Mouse (Mus musculus) megakaryocyte, embryonic 14.5 days (primary cell): ENCODE measurements around the gene Arid5b. TPM values are rescaled to one million over a fixed set of nuclear protein-coding genes. Genes with fewer than 3 reads are reported as not detected.

Experiments used
- H3K27me3 ChIP-seq: replicated peaks from 2 replicates; pipeline ENCODE3; 2012; ENCODE audit warnings: inconsistent platforms
- H3K36me3 ChIP-seq: replicated peaks from 2 replicates; pipeline ENCODE3; 2012; ENCODE audit warnings: low read length, inconsistent platforms, mixed read lengths
- H3K4me1 ChIP-seq: 2 replicates; pipeline ENCODE4 v1.6.1; 2012; ENCODE audit warnings: inconsistent platforms
- H3K4me3 ChIP-seq: replicated peaks from 2 replicates; pipeline ENCODE3; 2012; ENCODE audit warnings: moderate library complexity, mild to moderate bottlenecking, inconsistent platforms
- H3K9me3 ChIP-seq: 2 replicates; pipeline ENCODE4 v1.6.1; 2012; ENCODE audit warnings: inconsistent platforms
- FLI1 ChIP-seq: IDR thresholded peaks from 2 replicates; pipeline ENCODE4 v1.6.1; 2012; ENCODE audit warnings: low read length, inconsistent platforms, mixed read lengths
- GATA1 ChIP-seq: IDR thresholded peaks from 3 replicates; pipeline ENCODE4 v1.6.1; 2012; ENCODE audit warnings: mixed read lengths, low read length, inconsistent platforms, borderline replicate concordance
- polyA plus RNA-seq: library from polyadenylated mRNA; stranded (reverse); fragments of >175 nt; gene quantifications from 2 replicates; pipeline ENCODE4 v1.2.3, GENCODE M21; 2012; ENCODE audit warnings: low replicate concordance; ENCODE audit not compliant: insufficient read depth

Arid5b gene
- polyA plus RNA-seq, 1 experiment: 0.63 TPM

DNA sequence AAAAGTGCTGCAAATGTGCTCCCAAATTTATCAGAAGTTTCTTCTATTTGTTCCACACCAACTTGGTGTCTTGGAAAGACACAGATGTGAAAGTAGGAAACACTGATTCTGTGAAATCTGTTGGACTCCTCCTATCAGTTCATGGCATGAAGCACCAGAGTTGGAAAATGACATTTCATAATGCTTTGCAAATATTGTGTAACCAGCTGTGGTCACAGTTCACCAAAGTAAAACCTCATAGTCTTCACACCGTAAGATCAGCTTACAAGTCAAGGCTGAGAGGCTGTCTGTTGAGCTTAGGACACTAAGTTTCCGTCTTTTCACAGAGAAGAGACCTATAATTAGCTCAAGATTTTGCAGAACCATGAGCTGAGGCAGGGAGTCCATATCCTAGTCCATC lies 153.6 kb downstream of the Arid5b start:
- peaks cover 11% of the 10 kb centered on the region for H3K4me1 ChIP-seq
- H3K36me3 ChIP-seq: peaks cover 10% of the 10 kb centered on the region
- H3K9me3 ChIP-seq: no peaks in the 10 kb centered on the region
- peaks cover 4% of the 10 kb centered on the region for H3K27me3 ChIP-seq
- TF ChIP-seq GATA1 (no peak), FLI1 (no peak)
- H3K4me3 ChIP-seq: no peak overlapping the region

- H3K4me1 ChIP-seq: peaks cover 22% of the 10 kb centered on the region
- no peaks in the 10 kb centered on the region for H3K9me3 ChIP-seq
- no peak overlapping the region for H3K4me3 ChIP-seq
- H3K36me3 ChIP-seq: peaks cover 10% of the 10 kb centered on the region
- peaks cover 4% of the 10 kb centered on the region for H3K27me3 ChIP-seq
- no peak for TF ChIP-seq FLI1
- no peak for TF ChIP-seq GATA1
Measured at GRCm38 (mm10) chr10:68123446-68123845, 155.1 kb downstream of the Arid5b start.

DNA sequence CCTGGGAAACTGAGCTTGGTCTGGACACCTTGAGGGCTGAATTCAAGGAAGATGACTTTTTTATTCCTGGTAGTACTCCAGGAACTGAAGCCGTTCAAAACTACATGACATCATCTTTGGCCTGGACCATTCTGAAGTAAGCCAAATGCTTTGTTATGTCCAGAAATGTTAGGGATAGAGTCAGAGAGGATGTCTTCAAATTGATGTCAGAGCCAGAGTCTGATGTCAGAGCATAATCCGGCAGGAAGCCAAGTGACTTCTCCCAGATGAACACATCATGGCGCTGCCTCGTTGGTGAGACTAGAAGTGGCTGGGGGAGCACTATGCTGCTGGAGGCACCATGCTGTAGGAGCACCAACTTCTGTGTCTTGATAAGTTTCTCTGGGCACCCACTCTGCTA lies 156.6 kb downstream of the Arid5b start:
- no peak overlapping the region for H3K4me3 ChIP-seq
- H3K27me3 ChIP-seq: peaks cover 4% of the 10 kb centered on the region
- H3K36me3 ChIP-seq: peaks cover 10% of the 10 kb centered on the region
- TF ChIP-seq GATA1: no peak
- peaks cover 22% of the 10 kb centered on the region for H3K4me1 ChIP-seq
- H3K9me3 ChIP-seq: no peaks in the 10 kb centered on the region

- H3K9me3 ChIP-seq: no peaks in the 10 kb centered on the region
- H3K27me3 ChIP-seq: peaks cover 4% of the 10 kb centered on the region
- peaks cover 21% of the 10 kb centered on the region for H3K4me1 ChIP-seq
- TF ChIP-seq GATA1 (no peak), FLI1 (no peak)
- H3K4me3 ChIP-seq: no peak overlapping the region
- peaks cover 9% of the 10 kb centered on the region for H3K36me3 ChIP-seq
Measured at GRCm38 (mm10) chr10:68121251-68121650, 157.3 kb downstream of the Arid5b start.

DNA sequence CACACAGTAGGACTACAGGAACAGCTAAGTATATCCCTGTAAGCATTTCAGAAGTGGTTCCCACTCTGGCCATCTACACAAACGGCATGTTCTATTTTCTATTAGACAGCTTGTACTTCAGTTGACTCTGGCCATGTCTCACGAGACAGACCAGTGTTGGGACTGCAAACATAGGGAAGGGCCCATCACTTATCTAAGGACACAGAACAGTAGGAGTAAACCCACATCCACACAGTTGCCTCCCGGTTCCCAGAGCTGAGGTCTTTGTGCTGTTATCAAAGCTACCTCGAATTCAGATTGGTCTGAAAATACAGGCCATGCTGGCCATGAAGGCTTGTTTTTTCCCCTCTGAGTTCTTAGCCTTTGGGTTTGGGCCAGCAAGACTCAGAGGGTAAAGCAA lies 158.5 kb downstream of the Arid5b start:
- TF ChIP-seq FLI1 (no peak), GATA1 (no peak)
- Histone ChIP-seq H3K36me3 (peaks cover 9% of the 10 kb centered on the region), H3K4me1 (peaks cover 21% of the 10 kb centered on the region), H3K4me3 (no peak overlapping the region), H3K27me3 (peaks cover 4% of the 10 kb centered on the region), H3K9me3 (no peaks in the 10 kb centered on the region)

GRCm38 (mm10) chr10:68119285-68119684 lies 159.3 kb downstream of the Arid5b start:
- H3K36me3 ChIP-seq: peaks cover 9% of the 10 kb centered on the region
- H3K9me3 ChIP-seq: no peaks in the 10 kb centered on the region
- H3K4me3 ChIP-seq: no peak overlapping the region
- H3K27me3 ChIP-seq: peaks cover 2% of the 10 kb centered on the region
- H3K4me1 ChIP-seq: peaks cover 21% of the 10 kb centered on the region
- no peak for TF ChIP-seq FLI1

DNA sequence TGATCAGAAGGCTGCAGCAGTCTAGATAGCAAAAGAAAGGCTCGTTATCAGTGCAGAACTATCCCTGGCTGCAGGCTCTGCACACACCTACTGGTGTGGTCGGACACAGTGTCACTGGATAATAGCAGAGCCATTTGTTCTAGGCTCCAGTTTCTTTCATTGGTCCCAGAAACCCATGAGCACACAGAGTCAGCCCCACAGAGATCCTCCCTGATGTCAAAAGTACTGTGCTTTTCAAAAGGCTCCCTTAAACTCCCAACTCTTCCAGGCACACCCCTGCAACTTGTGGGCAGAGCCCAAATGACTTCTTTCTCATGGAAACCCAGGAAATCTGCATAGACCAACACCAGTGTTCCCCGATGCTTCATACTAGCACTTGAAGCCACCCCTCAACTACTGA lies 163.6 kb downstream of the Arid5b start:
- peaks cover 2% of the 10 kb centered on the region for H3K36me3 ChIP-seq
- H3K9me3 ChIP-seq: no peaks in the 10 kb centered on the region
- TF ChIP-seq GATA1: no peak
- TF ChIP-seq FLI1: no peak
- H3K27me3 ChIP-seq: peaks cover 4% of the 10 kb centered on the region
- peaks cover 14% of the 10 kb centered on the region for H3K4me1 ChIP-seq
- no peak overlapping the region for H3K4me3 ChIP-seq

- H3K9me3 ChIP-seq: no peaks in the 10 kb centered on the region
Measured at GRCm38 (mm10) chr10:68113645-68114044, 164.9 kb downstream of the Arid5b start.

GRCm38 (mm10) chr10:68112983-68113382 lies 165.6 kb downstream of the Arid5b start:
- TF ChIP-seq FLI1 (no peak), GATA1 (no peak)
- peaks cover 2% of the 10 kb centered on the region for H3K36me3 ChIP-seq
- H3K4me1 ChIP-seq: peaks cover 4% of the 10 kb centered on the region; the same call in 1 of the 2 replicates
- H3K9me3 ChIP-seq: no peaks in the 10 kb centered on the region
- H3K4me3 ChIP-seq: no peak overlapping the region
- H3K27me3 ChIP-seq: peaks cover 8% of the 10 kb centered on the region

More at GRCm38 (mm10) chr10:68113645-68114044, 164.9 kb downstream of the Arid5b start:
- peaks cover 2% of the 10 kb centered on the region for H3K36me3 ChIP-seq
- H3K4me3 ChIP-seq: no peak overlapping the region
- peaks cover 7% of the 10 kb centered on the region for H3K27me3 ChIP-seq
- TF ChIP-seq GATA1 (no peak), FLI1 (no peak)
- H3K4me1 ChIP-seq: peaks cover 4% of the 10 kb centered on the region; the same call in 1 of the 2 replicates

DNA sequence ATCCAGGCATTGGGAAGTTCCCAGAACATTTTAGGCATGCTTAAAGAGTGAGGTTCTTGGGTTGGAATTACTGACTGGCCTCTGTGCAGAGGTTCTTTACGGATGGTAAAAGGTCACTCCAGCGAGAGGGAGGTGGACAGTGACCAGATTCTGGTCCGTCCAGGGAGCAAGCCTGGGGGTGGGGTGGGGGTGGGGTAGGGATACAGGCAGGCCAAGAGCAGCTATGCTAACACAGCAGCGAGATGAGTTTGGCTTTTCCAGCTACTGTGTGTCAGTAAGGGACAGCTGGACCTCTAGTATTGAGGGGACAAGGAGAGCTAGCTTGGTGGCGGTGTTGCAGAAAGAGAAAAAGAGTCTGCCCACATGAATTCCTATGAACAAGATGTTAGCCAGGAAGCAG lies 167.9 kb downstream of the Arid5b start:
- Histone ChIP-seq H3K36me3 (no peaks in the 10 kb centered on the region), H3K4me3 (no peak overlapping the region), H3K9me3 (no peaks in the 10 kb centered on the region), H3K4me1 (no peaks in the 10 kb centered on the region), H3K27me3 (peaks cover 8% of the 10 kb centered on the region)
- no peak for TF ChIP-seq FLI1
- TF ChIP-seq GATA1: no peak

GRCm38 (mm10) chr10:68110182-68110581 lies 168.4 kb downstream of the Arid5b start:
- no peaks in the 10 kb centered on the region for H3K9me3 ChIP-seq
- no peak overlapping the region for H3K4me3 ChIP-seq
- H3K36me3 ChIP-seq: no peaks in the 10 kb centered on the region
- peaks cover 8% of the 10 kb centered on the region for H3K27me3 ChIP-seq
- peaks cover 4% of the 10 kb centered on the region for H3K4me1 ChIP-seq
- no peak for TF ChIP-seq GATA1
- TF ChIP-seq FLI1: no peak
